Mouse (Mus musculus): ENCODE measurements around the gene Serf2.

Serf2 gene

DNA sequence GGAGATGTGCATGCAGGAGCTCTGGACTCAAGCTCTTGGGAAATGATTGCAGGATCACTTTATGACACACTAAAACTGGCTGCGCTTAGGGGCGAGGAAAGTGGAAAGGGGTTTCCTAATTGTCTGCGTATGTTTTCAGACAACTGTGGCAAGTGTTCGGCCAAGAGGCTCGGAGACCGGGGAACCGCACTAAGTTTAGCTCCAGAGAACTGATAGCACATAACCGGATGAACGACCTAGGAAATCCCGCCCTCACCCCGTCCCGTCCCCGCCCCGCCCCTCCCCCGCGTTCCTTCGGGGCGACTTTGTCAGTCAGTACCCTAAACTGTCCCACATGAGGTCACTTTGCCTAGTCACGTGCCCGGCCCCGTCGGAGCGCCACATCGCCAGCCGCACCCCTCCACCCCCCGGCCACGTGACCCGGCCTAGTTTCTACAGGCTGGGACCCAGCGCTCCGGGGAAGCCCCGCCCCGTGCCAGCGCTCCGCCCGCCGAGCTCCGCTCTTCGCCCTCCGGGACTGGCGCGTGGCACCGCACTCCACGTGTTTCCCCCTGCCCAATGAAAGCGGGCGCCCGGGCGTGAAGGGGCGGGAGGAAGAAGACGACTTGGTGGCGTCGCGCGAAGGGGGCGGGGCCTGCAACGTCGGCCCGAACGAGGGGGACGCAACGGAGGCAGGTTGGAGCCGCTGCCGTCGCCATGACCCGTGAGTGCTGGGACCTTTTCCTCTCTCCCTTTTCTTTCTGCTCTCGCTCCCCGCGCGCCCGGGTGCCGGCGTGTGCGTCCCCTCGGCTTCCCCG, at the start of gene Serf2:
Serf2 (plus strand) TSS at position 457 of the 797 bp plus-strand sequence.
- peak; percentile 100 for DNase-seq (ENCODE audit: extremely low spot score)

DNA sequence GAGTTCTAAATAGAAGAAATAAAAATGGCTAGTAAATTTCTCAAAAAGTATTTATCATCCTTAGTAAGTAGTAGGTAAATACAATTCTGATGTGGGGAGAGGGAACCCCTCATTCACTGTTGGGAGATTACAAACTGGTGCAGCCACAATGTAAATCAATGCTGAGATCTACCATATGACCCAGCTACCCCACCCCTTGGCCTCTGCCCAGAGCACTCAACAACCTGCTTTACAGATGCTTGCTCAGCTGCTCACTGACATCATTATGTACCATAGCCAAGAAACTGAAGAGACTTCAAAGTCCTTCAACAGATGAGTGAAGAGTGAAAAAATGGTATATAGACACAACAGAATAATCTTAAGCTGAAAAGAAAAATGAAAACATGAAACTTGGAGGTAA, 45.7 kb upstream of the Serf2 start:
- no peak for DNase-seq (ENCODE audit: extremely low spot score)

DNA sequence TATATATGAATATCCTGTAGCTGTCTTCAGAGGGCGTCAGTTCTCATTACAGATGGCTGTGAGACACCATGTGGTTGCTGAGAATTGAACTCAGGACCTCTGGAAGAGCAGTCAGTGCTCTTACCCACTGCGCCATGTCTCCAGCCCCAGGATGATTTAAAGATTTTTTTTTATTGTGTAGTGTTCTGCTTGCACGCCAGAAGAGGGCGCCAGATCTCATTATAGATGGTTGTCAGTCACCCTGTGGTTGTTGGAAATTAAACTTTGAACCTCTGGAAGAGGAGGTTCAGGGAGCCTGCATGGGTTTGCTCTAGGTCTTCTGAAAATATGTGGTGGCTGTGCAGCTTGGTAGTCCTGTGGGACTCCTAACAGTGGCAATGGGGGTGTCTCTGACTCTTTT, 40.8 kb upstream of the Serf2 start:
- peak; percentile 28 for DNase-seq (ENCODE audit: extremely low spot score)

DNA sequence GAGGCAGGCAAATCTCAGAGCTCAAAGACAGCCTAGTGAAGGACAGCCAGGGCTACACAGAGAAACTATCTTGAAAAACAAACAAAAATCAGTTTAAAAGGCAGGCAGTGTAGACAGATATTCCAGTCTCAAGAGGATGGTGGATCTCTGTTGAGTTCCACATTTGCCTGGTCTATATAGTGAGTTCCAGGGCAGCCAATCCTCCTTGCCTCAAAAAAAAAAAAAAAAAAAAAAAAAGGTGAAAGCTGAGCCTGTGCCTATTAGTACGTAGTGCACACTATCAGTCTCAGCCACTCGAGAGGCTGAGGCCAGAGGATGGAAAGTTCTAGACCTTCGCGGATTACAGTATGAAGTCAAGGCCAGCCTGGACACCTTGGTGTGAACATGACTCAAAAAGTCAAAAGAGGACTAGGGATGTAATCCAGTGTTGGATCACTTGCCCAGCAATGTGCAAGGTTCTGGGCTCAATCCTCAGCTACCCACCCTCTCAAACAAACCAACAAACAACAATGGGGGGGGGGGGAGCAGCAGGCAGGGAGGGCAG, 36.1 kb upstream of the Serf2 start:
- DNase-seq (ENCODE audit: extremely low spot score): no peak

DNA sequence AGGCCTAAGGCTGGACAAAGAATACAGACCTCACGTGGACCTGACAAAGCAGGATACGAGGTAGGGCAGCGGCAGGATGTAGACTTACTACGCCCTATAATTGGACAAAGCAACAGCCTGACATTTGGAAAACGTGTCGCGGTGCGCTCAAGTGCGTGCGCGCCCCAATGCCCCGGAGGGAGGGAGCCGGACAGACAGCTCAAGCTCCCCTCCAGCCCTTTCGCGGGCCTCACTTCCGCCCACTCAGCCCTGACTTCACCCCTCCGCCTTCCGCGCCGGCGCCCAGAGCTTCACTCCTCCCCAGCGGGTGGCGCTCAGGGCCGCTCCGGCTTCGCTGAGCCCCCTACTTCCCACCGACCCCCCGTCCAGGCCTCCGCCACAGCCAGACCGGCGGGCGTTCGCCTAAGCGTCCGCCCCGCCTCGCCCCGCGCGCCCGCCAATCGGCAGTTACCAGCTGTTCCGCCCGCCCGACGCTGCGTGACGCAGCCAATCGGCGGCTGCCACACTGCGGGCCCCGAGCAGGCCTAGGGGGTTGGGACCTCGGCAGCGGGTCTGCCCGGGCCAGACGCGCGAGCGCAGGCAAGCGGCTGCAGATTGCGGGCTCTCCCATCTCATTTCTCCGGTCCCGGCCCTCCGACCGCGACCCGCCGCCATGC, 35.5 kb upstream of the Serf2 start, which contains the start of the genes Pdia3 and Catsper2:
Pdia3 (plus strand) TSS at position 389 of the 656 bp plus-strand sequence.
Catsper2 (minus strand) TSS at position 406 of the 656 bp plus-strand sequence.
- peak; percentile 98 for DNase-seq (ENCODE audit: extremely low spot score)

DNA sequence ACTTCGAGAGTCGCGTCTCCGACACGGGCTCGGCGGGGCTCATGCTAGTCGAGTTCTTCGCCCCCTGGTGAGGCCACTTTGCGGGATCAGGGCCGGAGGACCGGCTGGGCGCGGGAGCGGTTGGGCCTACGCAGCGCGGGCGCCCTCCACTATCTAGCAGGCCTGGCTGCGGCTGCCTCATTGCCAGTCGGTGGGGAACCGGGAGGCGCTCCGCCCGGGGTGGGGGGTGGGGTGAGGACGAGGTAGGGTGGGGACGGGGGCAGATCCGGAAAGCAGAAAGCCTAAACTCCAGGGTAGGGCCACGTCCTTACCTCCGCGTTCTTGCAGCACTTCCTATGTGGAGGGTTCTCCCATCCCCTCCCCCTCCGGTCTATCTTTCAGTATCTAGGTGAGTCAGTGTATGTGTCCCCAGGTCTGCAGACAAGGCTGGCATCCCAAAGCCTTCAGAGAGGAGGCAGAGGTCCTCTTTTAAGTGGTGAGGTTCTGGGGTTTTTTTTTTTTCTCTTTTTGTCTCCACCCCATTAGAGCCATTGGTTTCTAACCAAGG, 34.8 kb upstream of the Serf2 start:
- DNase-seq (ENCODE audit: extremely low spot score): no peak

DNA sequence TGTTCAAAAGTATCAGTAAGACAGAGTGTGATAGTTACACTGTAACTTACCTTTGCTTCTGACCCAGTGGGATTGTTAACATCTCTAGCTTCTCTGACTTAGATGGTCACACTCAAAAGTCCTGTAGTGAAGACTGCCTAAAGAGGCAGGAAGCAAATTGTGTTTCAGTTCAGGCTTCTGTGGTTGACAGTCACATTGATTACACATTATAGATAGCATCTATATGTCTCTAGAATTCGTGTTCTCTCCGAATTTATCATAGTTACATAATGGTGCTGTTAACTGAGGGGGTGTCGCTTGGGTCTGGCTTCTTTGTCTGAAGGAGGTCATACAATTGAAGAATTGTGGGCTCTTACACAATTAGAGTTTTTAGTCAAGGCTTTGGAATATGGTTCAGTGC, 33.9 kb upstream of the Serf2 start:
- no peak for DNase-seq (ENCODE audit: extremely low spot score)

DNA sequence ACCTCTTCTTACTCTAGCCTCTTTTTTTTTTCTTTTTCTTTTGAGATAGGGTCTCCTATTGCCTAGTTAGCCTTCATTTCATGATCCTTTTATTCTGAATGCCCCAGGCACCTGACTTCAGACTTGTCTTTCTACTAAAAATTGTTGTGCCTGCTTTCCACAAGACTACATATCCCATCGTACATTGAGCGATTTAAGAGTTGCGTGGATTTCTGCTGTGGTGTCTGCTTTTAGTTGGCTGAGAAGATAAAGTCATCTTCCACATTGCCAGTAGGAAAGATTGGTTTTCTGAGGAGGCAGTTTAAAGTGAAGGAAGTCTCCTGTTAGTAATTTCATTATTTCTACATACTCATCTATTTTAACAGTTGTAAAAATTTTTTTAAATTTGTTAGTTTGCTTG, 33.4 kb upstream of the Serf2 start:
- DNase-seq (ENCODE audit: extremely low spot score): no peak

DNA sequence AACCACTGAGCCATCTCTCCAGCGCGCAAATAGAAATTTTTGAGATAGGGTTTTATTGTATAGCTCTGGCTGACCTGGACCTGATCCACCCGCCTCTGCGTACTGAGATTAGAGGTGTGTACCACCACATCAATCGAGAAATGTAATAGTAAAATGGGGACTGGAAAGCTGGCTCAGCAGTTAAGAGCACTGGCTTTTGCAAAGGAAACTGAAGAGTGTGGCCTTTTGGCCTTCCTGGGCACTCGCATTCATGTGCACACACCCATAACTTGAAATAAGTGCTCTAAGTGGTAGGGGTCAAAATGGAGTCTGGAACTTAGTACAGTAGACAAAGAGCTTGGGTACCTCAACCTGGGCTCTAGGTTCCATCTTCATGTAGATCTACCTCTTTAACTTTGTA, 32.6 kb upstream of the Serf2 start:
- DNase-seq (ENCODE audit: extremely low spot score): no peak

DNA sequence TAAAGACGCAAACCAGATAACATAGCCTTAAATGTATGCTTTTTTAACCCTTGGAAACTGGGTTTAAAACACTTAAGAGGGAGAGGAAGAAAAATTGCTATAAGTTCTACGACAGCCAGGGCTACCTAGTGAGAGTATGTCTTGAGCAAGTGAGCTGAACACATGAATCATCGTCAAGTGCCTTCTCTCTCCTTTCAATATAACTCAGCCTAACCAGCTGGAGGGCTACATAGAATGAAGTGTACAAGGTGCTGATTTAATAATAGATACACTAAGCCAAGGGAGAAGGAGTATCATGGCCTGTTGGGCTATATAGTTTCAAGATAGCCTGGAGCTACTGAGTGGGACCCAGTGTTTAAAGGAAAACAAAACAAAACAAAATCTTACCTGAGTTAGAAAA, 30.5 kb upstream of the Serf2 start:
- no peak for DNase-seq (ENCODE audit: extremely low spot score)

DNA sequence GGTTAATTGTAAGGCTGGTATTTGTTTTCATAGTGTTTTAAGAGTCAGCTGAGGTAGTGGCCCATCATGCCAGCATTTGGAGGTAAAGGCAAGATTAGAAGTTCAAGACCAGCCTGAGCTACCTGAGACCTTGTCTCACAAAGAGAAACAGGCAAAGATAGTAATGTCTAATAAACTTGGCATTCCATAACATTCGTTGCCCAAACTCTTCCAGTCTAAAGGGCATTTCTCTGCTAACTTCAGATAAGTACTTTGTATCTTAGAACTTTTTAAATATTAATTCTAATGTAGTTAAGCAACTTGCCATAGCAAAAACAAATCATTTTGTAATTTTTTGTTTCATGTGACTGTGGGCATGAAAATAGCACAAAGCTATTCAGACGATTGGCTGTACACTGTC, 25.8 kb upstream of the Serf2 start:
- no peak for DNase-seq (ENCODE audit: extremely low spot score)

DNA sequence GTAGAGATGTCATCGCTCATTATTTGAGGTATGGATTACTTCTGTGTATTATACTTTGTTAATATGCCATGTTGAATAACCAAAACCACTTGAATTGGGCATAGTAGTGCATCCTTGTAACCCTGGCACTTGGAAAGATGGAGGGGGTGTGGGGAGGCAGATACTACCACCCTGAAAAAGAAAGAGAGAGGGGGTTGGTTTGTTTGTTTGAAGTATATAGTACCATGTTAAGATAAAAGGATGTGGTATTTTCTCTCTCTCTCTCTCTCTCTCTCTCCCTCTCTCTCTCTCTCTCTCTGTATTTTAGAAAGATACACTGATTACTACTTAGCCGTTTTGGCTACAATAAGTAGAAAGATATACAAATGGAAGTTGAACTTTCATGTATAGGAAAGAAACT, 23.1 kb upstream of the Serf2 start:
- no peak for DNase-seq (ENCODE audit: extremely low spot score)

DNA sequence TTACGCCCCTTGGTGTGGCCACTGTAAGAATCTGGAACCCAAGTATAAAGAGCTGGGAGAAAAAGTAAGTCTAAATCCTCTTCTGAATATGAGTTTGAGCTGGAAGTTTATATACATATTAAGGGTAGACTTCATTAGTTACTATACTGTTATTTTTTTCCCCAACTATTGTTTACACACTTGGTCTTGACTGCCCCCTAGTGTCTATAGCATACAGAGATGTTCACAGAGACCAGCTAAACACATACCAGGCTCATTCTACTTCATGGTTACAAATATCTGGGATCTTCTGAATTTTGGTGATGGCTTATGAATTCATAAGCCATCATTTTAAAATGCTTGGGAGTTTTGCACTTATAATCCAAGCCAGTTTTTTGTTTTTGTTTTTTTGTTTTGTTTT, 14.1 kb upstream of the Serf2 start:
- no peak for DNase-seq (ENCODE audit: extremely low spot score)

DNA sequence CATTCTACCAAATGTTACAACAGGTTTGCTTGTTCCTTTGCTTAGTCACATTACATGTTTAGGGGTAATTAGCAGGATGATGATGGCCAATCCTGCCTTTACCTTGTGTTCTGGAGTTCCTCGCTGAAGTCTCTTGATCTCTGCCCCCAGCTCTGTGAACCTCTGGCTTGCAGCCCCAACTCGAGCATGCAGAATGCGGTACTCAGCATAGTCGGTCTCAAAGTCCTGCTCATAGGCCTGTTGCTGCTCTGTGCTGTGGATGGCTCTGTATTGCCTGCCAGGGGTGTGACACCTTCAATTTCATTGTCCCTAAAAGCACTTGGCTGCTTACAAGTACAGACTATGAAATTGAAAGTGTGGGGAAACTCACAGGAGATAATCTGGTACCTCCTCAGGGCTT, 9.2 kb upstream of the Serf2 start:
- no peak for DNase-seq (ENCODE audit: extremely low spot score)

DNA sequence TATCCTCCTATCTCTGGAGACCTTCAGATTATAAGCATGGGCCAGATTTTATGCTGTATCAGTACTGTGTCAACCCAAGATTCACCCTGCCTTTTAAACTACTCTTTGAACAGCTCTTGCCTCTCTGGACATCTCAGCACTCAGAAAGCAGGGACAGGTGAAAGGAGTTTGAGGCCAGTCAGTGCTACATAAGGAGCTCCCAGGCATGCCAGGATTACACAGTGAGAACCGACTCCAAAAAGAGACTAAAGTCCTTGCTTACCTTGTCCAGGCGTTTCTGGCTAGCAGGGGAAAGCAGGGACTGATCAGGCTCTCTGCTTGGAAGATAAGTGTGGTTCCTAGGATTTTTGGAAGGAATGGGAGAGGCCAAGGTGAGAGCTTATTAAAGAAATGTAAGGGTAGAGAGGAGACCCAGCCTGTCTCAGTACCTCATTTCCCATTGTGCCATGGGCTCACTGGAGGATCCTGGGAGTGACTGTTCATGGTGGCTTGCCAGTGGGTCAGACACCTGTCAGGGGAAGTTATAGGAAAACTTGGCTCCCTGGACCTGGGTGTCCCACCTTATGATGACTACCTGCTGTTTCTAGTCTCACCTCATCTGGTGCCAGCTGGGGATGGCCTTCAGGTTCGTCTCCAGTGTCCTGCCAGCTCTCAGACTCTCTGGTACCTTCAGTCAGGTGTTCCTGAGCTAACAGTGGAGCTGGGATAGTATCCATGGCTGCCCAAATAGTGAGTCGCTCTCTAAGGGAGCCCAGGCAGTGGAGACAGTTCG, 8.0 kb upstream of the Serf2 start:
- DNase-seq (ENCODE audit: extremely low spot score): no peak

DNA sequence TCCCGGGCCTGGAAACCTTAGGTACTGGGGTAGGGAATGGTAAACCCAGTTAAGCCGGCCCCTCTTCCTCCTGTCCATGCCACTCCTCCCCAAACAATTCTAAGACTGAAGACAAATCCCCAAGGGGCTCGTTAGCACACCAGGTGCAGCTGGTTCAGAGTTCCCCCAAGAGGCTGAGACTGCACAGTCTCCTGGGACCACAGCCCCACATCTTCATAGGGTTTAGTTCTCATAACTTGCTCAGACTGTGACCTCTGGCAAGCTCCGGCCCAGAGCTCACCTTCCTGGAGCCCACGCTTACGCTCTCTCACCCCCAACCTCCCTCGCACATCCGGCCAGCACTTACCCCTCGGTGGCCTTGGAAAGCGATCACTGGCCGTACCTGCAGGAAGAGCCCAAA, 7.2 kb upstream of the Serf2 start:
- DNase-seq (ENCODE audit: extremely low spot score): no peak

DNA sequence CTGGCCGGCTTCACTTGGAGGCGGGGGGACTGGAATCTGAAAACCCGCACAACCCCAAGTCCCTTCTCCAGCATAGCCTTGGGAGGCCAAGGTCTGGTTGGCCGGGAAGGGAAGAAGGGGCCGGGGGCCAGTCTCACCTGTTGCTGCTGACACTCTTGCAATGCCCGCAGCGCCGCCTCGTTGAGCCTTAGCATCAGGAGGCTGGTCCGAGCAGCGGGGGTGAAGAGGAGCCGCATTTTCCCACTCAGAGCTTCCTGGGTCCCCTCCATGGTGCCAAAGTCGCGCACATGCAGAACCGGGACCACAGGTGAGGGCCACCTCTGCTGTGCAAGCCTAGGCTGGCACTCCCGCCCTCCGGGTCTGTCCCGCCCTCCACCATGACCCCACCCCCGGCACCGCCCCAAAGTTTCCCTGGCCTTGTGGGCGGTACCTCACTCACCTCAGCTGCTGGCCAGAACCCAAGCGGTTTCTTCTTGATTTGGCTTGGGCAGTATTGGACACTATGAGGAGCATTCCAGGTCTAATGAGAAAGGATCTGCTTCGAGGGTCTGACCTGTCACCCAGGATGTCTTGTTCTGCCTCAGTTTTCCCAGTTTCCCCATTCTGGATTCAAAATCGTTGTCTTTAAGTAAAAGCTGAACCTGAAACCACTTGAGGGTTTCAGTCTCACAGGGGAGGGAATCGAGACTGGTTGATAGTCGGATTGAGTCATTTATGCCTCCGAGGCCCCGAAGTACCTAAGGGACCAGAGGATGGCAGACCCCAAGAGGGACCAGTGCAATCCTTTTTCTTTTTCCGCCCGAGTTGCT, 6.5 kb upstream of the Serf2 start:
- DNase-seq (ENCODE audit: extremely low spot score): peak; percentile 79

DNA sequence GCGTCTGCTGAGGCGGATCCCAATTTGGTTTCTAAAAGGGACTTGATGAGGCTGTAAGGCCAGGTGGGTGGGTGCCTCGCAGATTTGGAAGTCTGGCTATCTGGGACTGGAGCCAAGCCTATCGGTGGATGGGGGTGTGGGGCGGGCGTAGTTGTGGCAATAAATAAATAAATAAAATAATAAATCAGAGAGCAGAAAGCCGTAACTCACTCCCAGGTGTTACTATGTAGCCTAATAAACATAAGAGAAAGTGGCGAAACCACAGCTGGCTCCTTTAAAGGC, 6.0 kb upstream of the Serf2 start:
- DNase-seq (ENCODE audit: extremely low spot score): no peak

DNA sequence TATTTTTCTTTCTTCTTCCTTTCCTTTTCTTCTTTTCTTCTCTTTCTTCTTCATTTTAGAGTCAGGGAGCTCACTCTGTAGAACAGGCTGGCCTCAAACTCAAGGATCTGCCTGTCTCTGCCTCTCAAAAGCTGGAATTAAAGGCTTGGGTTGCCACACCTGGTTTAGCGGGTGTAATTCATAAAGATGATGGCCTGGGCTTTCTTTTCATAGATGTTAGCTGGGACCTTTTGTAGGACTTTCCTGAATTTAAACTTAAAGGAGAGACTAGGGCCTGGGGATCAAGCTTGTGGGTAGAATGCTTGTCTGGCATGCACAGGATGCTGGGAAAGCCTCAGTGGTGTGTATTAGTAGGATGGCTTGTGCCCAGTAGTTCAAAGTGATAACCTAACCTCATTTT, 4.8 kb upstream of the Serf2 start, which contains the start of gene Ell3:
Ell3 (minus strand) TSS at position 101 of the 400 bp plus-strand sequence.
- DNase-seq (ENCODE audit: extremely low spot score): no peak

DNA sequence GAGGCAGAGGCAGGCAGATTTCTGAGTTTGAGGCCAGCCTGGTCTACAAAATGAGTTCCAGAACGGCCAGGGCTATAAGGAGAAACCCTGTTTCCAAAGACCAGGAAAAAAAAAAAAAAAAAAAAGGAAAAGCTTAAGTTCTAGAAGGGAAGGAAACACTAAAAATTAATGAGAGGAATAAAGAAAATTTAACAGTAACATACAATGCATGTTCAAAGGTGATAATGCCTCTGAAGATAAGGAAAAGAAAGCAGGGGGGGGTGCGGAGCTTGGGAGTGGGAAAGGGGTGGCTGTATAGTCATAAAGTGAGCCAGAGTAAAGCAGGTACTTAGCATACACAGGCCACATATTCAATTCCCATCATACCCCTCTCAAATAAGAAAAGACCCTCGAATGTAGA, 3.9 kb upstream of the Serf2 start:
- no peak for DNase-seq (ENCODE audit: extremely low spot score)

DNA sequence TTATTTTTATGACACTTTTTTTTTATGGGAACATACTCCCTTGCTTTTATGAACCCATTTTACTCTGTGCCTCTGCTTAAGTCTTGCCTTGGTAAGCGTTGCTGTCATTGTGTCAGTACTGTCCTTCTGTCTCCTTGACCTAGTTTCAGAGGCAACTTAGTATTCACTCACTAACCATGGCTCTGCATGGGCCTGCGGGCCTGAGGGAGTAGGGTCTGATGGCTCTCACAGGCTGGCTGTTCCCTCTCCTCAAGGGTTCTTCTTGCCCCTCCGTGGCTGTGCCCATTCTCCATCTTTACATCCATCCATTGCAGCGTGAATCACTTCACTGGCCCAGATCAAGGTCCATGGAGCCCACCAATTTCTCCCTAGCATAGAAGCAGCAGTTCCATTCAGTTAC, 2.5 kb upstream of the Serf2 start:
- DNase-seq (ENCODE audit: extremely low spot score): no peak

Data from embryo, embryonic 9.5 days (tissue).